Mouse (Mus musculus) neural tube, embryonic 14.5 days (tissue): Measurements from ENCODE around the gene Erbb4. TPM values are rescaled to one million over a fixed set of nuclear protein-coding genes. Genes with fewer than 3 reads are reported as not detected.

ENCODE experiments used
- ATAC-seq: fragments of 200-750 bp; cut with Nextera tagmentation; 2 replicates; pipeline ENCODE4 v1.8.0; 2017; ENCODE audit warnings: low read depth, mild to moderate bottlenecking, moderate TSS enrichment, moderate library complexity
- H3K27ac ChIP-seq: fragments of 300-500 bp; sonication (generic); 2 replicates; pipeline ENCODE4 v1.5.1; 2014; ENCODE audit warnings: low read depth, mild to moderate bottlenecking, control low read depth, low read length, moderate library complexity, mixed read lengths
- H3K27me3 ChIP-seq: fragments of 300-500 bp; sonication (generic); 2 replicates; pipeline ENCODE4 v1.6.1; 2014; ENCODE audit warnings: low read length; ENCODE audit not compliant: control insufficient read depth, insufficient read depth
- H3K36me3 ChIP-seq: fragments of 300-500 bp; sonication (generic); 2 replicates; pipeline ENCODE4 v1.6.1; 2014; ENCODE audit warnings: low read length, mixed read lengths; ENCODE audit not compliant: control insufficient read depth, insufficient read depth
- H3K4me1 ChIP-seq: fragments of 300-500 bp; sonication (generic); 2 replicates; pipeline ENCODE4 v1.6.1; 2014; ENCODE audit warnings: low read length; ENCODE audit not compliant: control insufficient read depth, insufficient read depth
- H3K4me2 ChIP-seq: fragments of 300-500 bp; sonication (generic); 2 replicates; pipeline ENCODE4 v1.6.1; 2014; ENCODE audit warnings: mild to moderate bottlenecking, low read depth, low read length, control low read depth
- H3K4me3 ChIP-seq: fragments of 300-500 bp; sonication (generic); 2 replicates; pipeline ENCODE4 v1.5.1; 2014; ENCODE audit warnings: low read depth, low read length, control low read depth, mixed read lengths
- H3K9ac ChIP-seq: fragments of 300-500 bp; sonication (generic); replicated peaks from 2 replicates; pipeline ENCODE4 v1.6.1; 2014; ENCODE audit warnings: low read depth, mild to moderate bottlenecking, control low read depth, low read length, mixed read lengths
- H3K9me3 ChIP-seq: fragments of 300-500 bp; sonication (generic); 2 replicates; pipeline ENCODE4 v1.6.1; 2016; ENCODE audit warnings: low read length; ENCODE audit not compliant: control insufficient read depth
- WGBS: fragments of 180-500 bp; shearing (Covaris S2); extraction: QIAGEN DNeasy Blood & Tissue Kit; methylation state at CpG from one replicate; pipeline ENCODE4 v1.1.7; 2014; 5-methylcytosine and 5-hydroxymethylcytosine counted together
- polyA plus RNA-seq: library from polyadenylated mRNA; unstranded; fragments of >200 nt; fragmentation: Nextera tagmentation; extraction: Ambion mirVana; gene quantifications from 2 replicates; pipeline ENCODE4 v1.2.1, GENCODE M21; 2014

Gene Erbb4
- polyA plus RNA-seq = 17.9 and 30.6 TPM in 2 replicates

DNA sequence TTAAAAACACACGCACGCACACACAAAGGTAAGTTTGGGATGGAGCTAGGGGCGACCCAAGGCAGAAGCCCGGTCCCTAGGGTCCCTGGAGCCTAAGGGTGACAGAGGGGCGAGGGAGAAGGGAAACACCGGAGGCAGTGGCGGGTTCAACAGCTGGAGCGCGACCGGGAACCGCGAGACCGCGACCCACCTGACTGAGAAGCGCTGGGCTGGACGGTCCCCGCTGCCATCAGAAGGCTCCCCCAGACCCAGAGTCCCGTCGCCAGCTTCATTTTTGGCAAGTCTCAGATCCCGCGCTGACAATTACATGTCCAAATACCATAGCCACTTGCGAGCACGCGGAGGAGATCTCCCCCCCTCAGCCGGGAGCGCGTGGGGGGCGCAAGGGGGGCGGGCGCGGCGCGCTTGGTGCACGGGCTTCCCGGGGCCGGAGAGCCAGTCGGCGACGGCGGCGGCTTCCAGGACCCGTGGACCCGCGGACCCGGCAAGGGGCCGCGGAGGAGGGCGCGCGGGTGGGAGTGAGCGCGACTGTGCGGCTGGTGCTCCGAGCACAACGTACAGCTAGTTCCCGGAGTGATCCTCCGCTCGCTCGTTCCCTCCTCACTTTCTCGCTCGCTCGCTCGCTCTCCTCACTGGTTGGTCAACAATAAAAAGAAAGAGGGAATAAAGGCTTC lies at the start of gene Erbb4:
Gene Erbb4 (minus strand): TSS at position 575 of the 674 bp plus-strand sequence.
- peaks cover 7% of the 10 kb centered on the region; the same call in 1 of the 2 replicates for H3K4me1 ChIP-seq
- H3K9ac ChIP-seq = peak within 1 kb of the TSS; percentile 72
- peak; percentile 63 for ATAC-seq
- peak within 1 kb of the TSS; percentile 64 for H3K27ac ChIP-seq
- H3K9me3 ChIP-seq = no peaks in the 10 kb centered on the region
- H3K4me2 ChIP-seq = peak within 1 kb of the TSS; percentile 71
- H3K36me3 ChIP-seq = no peaks in the 10 kb centered on the region
- peak within 1 kb of the TSS; percentile 71 for H3K4me3 ChIP-seq
- under 1% methylated on average over 61 of the region's 63 CpGs for WGBS
- H3K27me3 ChIP-seq = no peaks in the 10 kb centered on the region; the same call in 1 of the 2 replicates

DNA sequence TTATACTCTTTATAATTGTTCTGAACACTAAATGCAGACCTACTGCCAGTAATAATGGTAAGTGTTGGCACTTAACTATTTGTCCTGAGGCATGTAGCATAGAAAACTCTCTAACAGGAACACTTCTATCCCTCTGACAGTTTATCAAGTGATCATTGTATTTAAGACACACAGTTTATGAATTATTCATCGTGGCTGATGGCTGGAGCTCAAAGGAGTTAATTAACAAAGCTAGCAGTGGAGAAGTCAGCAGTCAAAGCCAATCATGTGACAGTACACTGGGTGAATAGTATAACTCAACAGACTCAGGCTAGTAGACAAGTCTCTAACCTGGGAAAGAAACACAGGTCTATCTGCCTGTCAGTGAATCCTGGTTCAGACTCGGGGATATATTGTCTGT lies 49.5 kb upstream of the Erbb4 start:
- H3K27me3 ChIP-seq = no peaks in the 10 kb centered on the region
- no peak overlapping the region for H3K27ac ChIP-seq
- H3K9ac ChIP-seq = no peak overlapping the region
- H3K36me3 ChIP-seq = no peaks in the 10 kb centered on the region
- H3K4me3 ChIP-seq = no peak overlapping the region
- H3K4me2 ChIP-seq = no peak overlapping the region
- H3K4me1 ChIP-seq = no peaks in the 10 kb centered on the region
- peak; percentile 72; the same call in 1 of the 2 replicates for ATAC-seq
- WGBS = 29% methylated on average over 2 of the region's 2 CpGs
- H3K9me3 ChIP-seq = no peaks in the 10 kb centered on the region

DNA sequence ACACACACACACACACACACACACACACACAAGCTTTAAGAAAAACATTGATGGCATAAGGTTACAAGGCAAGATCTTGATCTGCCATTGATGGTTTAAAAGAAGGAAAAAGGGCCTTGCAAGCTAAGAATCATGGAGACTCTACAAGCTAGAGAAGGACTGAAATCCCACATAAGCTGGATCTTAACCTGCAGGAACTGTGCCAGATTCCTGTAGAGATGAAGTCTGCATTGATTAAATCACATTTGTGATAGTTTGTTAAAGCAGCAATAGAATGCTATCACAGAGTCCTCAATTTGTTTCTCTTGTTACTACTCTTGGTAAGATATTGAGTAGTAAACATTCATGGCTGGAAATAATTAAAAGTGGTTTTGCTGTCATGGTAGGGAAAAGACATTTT lies 33.5 kb upstream of the Erbb4 start:
- no peak overlapping the region for H3K27ac ChIP-seq
- no peak overlapping the region for H3K4me2 ChIP-seq
- H3K9me3 ChIP-seq = no peaks in the 10 kb centered on the region
- H3K4me1 ChIP-seq = no peaks in the 10 kb centered on the region
- H3K36me3 ChIP-seq = no peaks in the 10 kb centered on the region
- no peaks in the 10 kb centered on the region for H3K27me3 ChIP-seq
- H3K4me3 ChIP-seq = no peak overlapping the region
- no peak for ATAC-seq
- H3K9ac ChIP-seq = no peak overlapping the region

DNA sequence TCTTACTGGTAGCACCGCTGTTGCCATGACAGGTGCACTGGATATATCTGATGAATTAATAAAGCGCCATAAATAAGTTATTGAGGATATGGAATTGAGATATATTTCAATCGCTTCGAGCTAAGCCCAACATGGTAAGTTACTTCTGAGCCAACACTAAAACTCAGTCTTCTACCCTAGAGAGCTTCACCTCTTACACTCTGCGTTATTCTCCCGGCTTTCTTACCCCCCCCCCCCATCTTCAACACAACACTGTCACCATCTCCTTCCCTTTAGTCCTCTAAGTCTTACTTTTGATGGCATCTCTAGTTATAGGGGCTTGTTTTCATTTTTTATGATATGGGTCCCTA lies 31.6 kb upstream of the Erbb4 start:
- no peaks in the 10 kb centered on the region for H3K36me3 ChIP-seq
- H3K27me3 ChIP-seq = no peaks in the 10 kb centered on the region
- no peaks in the 10 kb centered on the region for H3K4me1 ChIP-seq
- ATAC-seq = no peak
- no peaks in the 10 kb centered on the region for H3K9me3 ChIP-seq
- 46% methylated on average over 6 of the region's 6 CpGs for WGBS
- H3K9ac ChIP-seq = no peak overlapping the region
- no peak overlapping the region for H3K4me3 ChIP-seq
- no peak overlapping the region for H3K27ac ChIP-seq
- H3K4me2 ChIP-seq = no peak overlapping the region

DNA sequence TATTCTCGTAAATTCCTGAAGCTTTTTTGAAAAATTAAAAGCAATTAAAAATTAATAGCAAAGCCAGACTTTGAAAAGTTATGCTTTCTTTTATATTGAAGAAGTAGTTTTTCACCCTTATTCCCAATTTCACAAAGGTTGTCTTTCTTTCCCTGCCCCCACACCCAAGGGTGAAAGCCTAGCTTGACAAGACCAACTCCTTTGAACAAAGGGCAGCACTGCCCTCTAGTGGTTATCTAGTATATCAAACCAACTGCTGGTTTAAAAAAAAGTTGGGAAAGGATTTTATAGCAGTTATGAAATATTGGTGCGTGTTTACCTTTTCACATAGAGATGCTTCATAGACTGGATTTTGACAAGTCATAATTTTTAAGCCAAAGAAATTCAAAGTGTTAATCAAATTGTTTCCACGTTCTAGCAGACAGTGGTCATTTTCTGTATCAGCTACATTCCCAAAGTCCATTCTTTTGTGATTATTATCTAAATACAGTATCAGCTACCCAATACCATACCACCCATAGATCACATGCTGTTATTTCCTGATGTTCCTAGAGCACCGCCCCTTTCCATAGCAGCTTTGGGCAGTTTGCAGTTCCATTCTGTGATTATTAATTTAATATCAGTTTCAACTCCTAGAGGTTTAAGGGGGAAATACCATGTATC lies 31.1 kb upstream of the Erbb4 start:
- H3K27me3 ChIP-seq = no peaks in the 10 kb centered on the region
- H3K4me3 ChIP-seq = no peak overlapping the region
- no peaks in the 10 kb centered on the region for H3K9me3 ChIP-seq
- no peak overlapping the region for H3K4me2 ChIP-seq
- WGBS = 43% methylated on average over 4 of the region's 4 CpGs
- H3K9ac ChIP-seq = no peak overlapping the region
- no peak overlapping the region for H3K27ac ChIP-seq
- H3K36me3 ChIP-seq = no peaks in the 10 kb centered on the region
- no peaks in the 10 kb centered on the region for H3K4me1 ChIP-seq
- ATAC-seq = no peak; the same call in 1 of the 2 replicates

DNA sequence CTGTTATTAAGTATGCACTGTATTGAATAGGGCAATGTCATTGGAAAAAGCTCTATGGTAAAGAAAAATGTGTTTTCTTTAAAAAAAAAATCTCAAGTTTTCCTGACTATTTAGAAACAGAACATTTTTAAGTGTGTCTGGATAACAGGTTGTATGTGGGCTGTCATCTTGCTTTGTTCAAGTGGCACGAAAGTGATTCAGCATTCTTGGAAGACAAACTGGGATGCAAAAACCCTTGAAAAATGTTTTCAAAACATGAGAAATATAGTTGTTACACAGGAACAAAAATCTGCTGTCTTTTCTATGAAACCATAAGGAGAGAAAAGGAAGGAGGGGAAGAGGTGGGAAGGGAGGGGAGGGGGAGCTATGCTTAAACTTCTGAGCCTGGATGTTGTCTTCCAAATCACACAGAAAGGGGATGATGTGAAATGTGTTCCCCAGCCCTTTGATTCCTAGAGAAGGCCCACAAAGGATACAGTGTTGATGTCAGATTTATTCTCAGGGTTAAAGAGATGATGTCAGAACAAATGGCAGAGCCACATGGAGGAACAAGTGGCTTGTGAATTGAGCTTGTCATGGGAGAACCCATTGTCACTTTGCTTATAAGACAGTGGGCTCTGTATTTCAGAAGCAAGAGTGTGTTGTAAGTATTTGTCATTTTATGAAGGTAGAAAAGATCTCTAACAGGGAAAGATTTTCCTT lies 16.4 kb upstream of the Erbb4 start:
- WGBS = 96% methylated on average over 1 of the region's 1 CpGs
- H3K27ac ChIP-seq = no peak overlapping the region
- no peak overlapping the region for H3K9ac ChIP-seq
- H3K4me2 ChIP-seq = no peak overlapping the region
- no peaks in the 10 kb centered on the region for H3K27me3 ChIP-seq
- H3K36me3 ChIP-seq = no peaks in the 10 kb centered on the region
- no peaks in the 10 kb centered on the region for H3K9me3 ChIP-seq
- no peak for ATAC-seq
- H3K4me1 ChIP-seq = no peaks in the 10 kb centered on the region
- no peak overlapping the region for H3K4me3 ChIP-seq

DNA sequence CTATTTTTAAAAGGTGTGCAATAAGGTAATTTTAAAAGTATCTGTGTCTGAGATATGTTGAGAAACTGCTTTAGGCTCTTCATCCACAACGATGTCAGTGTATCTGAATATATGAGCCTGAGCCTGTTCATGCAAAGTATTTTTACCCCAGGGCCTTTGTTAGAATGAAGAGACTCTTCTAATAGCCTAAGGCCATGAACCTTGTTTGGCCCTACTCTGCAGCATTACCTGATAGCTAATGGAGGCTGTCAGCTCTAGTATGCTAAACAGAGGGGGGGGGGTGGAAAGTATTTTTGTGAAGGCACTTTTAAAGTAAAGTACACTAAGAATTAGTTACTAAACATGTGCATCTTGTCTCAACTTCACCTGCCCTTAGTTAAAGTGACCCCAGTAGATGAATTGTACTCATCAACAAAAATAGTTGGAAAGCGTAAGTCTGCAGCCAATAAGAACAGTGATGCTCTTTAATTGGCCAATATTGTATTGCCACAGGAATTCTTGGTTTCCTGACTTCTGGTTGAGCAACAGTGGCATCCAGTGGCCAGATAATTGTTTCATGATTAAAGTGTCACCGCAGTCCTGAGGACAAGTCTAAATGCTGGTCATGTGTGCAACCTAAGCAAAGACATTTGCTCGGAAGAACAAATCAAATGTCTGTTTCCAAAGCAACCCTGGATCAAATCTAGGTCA lies 10.5 kb upstream of the Erbb4 start:
- no peak overlapping the region for H3K4me2 ChIP-seq
- no peak overlapping the region for H3K9ac ChIP-seq
- no peaks in the 10 kb centered on the region for H3K4me1 ChIP-seq
- no peak overlapping the region for H3K4me3 ChIP-seq
- no peak for ATAC-seq
- H3K27ac ChIP-seq = no peak overlapping the region
- H3K27me3 ChIP-seq = no peaks in the 10 kb centered on the region
- no peaks in the 10 kb centered on the region for H3K9me3 ChIP-seq
- WGBS = 85% methylated on average over 4 of the region's 4 CpGs
- no peaks in the 10 kb centered on the region for H3K36me3 ChIP-seq

DNA sequence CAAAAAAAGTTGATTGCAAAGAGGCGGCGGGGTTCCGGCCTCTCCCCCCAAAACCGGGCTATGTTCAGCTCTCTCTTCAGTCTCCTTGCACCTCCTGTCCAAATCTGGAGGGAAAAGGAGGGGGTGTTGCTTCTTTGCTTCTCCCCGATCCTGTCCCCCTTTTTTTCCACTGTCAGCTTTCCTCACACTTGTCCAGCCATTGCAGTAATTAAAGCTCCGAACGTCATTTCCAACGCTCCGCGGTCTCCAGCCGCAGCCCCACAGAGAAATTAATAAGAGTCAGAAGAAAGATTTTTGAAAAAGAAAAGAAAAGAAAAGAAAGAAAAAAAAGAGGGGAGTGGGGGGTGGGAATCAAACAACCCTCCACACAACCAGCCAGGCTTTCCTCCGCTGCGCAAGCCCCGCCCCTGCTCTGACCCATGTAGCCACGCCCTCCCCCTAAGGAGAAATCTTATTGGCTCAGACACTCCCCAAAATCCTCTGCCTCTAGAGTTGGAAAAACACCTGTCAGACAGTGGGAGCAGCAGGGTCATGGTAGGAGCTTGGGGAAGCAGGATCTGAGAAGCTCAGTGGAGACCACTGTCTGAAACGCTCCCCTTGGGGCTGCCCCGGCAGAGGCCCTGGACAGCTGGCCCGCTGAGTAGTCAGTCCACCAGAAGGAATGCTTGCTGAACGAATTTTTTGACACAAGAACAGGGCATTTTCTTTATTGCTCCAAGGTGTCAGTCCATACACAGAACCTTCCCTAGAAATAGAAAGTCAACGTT lies 483 bp upstream of the Erbb4 start:
- H3K27me3 ChIP-seq = no peaks in the 10 kb centered on the region; the same call in 1 of the 2 replicates
- WGBS = 3% methylated on average over 20 of the region's 20 CpGs
- no peak overlapping the region for H3K27ac ChIP-seq
- H3K36me3 ChIP-seq = no peaks in the 10 kb centered on the region
- peak overlapping the region; percentile 71 for H3K4me3 ChIP-seq
- peak overlapping the region; percentile 72 for H3K9ac ChIP-seq
- peak; percentile 78 for ATAC-seq
- H3K9me3 ChIP-seq = no peaks in the 10 kb centered on the region
- peaks cover 7% of the 10 kb centered on the region; the same call in 1 of the 2 replicates for H3K4me1 ChIP-seq
- peak overlapping the region; percentile 71 for H3K4me2 ChIP-seq
